Mouse (Mus musculus): ENCODE results near the gene Cerk. TPM values are rescaled to one million over a fixed set of nuclear protein-coding genes. Genes with fewer than 3 reads are reported as not detected.

Cerk gene
- polyA plus RNA-seq (2015; fragmentation: Nextera tagmentation; extraction: Ambion mirVana), result 14.0 and 16.5 TPM in 2 replicates

- H3K4me2 ChIP-seq, result peak within 1 kb of the TSS; percentile 89
- ATAC-seq (ENCODE audit: insufficient number of reproducible peaks, insufficient read depth, low FRiP score, low TSS enrichment, low read depth), result 0 out of 2 replicates have a peak, but pooled peaks have one; percentile 38
- 2% methylated on average over 42 of the region's 43 CpGs for WGBS
- H3K9ac ChIP-seq, result peak within 1 kb of the TSS; percentile 97
- H3K27ac ChIP-seq, result peak within 1 kb of the TSS; percentile 85
- H3K4me3 ChIP-seq, result peak within 1 kb of the TSS; percentile 91
- peaks cover 38% of the 10 kb centered on the region for H3K4me1 ChIP-seq
- H3K9me3 ChIP-seq, result no peaks in the 10 kb centered on the region
- no peaks in the 10 kb centered on the region for H3K36me3 ChIP-seq
- H3K27me3 ChIP-seq, result no peaks in the 10 kb centered on the region
Observed at GRCm38 (mm10) chr15:86185689-86186569, at the start of gene Cerk. Cerk (minus strand) TSS chr15:86186141.

DNA sequence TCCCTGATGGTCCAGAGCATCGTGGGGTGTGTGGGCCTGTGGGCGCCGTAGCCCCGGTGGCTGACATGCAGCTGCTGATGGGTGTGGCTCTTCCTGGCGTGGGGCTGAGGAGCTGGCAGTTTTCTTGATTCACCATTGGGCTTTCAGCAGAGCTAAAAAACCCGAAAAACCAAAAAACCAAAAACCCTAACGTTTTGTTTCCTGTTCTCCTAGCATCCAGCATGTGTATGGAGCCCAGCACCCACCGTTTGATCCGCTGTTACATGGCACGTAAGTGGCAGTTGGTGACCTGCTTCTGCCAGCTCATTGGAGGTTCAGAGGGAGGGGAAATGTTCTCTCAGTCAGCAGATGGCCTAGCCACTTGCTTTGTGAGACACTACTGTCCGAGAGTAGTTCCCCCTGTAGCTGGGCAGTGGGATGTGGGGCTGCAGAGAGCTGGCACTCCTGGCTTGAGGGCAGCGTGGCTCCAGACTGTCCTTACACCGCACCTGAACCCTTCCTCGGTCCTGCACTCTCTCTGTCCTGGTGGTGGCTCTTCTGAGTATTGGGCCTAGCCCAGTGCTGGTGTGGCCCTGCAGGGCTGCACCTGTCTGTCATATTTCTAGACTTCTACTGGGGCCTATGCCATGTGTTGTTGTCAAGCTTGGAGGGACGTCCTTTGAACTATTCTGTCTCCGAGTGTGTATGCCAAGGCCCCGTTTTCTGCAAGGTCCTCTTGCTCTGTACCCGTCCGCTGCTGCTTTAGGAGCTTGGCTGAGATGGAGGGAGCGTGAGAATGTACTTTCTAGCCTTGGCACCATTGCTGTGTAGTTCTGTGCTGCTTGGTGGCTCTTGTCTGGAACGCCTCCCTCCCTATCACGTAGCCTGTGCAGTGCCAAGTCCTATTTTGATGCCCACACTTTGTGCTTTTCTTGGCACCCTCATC is 48.8 kb upstream of the Cerk start:
- WGBS, result 80% methylated on average over 22 of the region's 22 CpGs
- Histone ChIP-seq H3K4me2 (no peak overlapping the region), H3K4me3 (no peak overlapping the region), H3K4me1 (no peaks in the 10 kb centered on the region; the same call in 1 of the 2 replicates), H3K9ac (no peak overlapping the region), H3K9me3 (no peaks in the 10 kb centered on the region), H3K27me3 (no peaks in the 10 kb centered on the region), H3K27ac (no peak overlapping the region), H3K36me3 (peaks cover 15% of the 10 kb centered on the region)
- ATAC-seq (ENCODE audit: insufficient number of reproducible peaks, insufficient read depth, low FRiP score, low TSS enrichment, low read depth), result no peak

DNA sequence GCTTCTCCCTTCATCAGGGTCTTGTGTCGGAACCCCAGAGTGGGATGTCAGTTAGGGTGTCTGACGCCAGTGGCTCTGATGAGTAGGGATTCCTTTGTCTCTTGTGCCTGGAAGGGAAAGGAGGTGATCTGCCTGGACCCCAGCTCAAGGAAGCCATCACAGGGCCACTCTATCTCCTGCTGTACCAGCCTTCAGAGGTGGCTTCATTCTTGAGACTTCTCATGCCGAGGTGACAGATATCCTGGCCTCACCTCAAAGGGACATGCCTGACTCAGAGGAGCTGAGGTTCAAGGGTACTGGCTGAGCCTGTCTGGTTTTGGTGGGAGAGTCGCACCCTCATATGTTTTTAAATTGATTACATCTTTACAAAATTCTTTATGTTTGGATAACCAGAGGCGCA is 48.1 kb upstream of the Cerk start:
- ATAC-seq (ENCODE audit: insufficient number of reproducible peaks, insufficient read depth, low FRiP score, low TSS enrichment, low read depth), result no peak
- WGBS, result 82% methylated on average over 5 of the region's 5 CpGs

DNA sequence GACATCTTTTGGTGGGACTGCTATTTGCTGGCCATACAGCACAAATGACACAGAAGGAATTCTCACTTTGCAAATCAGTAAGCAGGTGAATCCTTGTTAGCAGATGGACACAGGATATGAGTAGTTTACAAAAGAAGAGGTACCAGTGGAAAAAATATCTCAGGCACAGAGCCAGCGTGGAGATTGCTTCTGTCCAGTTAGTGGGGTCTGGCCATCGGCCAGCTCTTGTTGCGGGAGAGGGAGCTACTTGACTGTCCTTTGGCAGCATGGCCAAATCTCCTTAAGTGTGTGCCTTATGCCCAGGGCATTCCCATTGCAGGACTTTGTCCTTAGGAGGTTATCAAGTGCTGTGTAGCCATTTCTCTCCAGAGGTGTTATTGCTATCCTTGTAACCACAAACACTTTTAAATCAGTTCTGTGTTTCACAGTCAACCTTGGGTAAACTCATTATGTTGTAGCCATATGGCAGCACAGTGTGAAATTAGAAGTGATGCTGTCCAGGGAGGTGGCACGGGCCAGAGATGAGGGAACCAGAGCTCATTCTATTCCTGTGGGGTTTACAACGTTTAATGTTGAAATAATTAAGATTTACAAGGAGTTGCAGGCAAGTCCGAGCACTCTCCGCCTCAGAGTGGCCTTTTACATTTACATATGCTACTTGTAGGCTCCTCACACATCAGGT is 46.0 kb upstream of the Cerk start:
- H3K4me1 ChIP-seq, result no peaks in the 10 kb centered on the region; the same call in 1 of the 2 replicates
- WGBS, result 76% methylated on average over 7 of the region's 7 CpGs
- no peak for ATAC-seq (ENCODE audit: insufficient number of reproducible peaks, insufficient read depth, low FRiP score, low TSS enrichment, low read depth)
- no peak overlapping the region for H3K4me2 ChIP-seq
- peaks cover 7% of the 10 kb centered on the region for H3K36me3 ChIP-seq
- H3K27ac ChIP-seq, result no peak overlapping the region
- no peaks in the 10 kb centered on the region for H3K9me3 ChIP-seq
- H3K4me3 ChIP-seq, result no peak overlapping the region
- no peak overlapping the region for H3K9ac ChIP-seq
- no peaks in the 10 kb centered on the region for H3K27me3 ChIP-seq

More for the DNA sequence above, 48.1 kb upstream of the Cerk start:
- Histone ChIP-seq H3K36me3 (peaks cover 8% of the 10 kb centered on the region), H3K9me3 (no peaks in the 10 kb centered on the region), H3K4me2 (no peak overlapping the region), H3K27ac (no peak overlapping the region), H3K9ac (no peak overlapping the region), H3K27me3 (no peaks in the 10 kb centered on the region), H3K4me3 (no peak overlapping the region), H3K4me1 (no peaks in the 10 kb centered on the region; the same call in 1 of the 2 replicates)

DNA sequence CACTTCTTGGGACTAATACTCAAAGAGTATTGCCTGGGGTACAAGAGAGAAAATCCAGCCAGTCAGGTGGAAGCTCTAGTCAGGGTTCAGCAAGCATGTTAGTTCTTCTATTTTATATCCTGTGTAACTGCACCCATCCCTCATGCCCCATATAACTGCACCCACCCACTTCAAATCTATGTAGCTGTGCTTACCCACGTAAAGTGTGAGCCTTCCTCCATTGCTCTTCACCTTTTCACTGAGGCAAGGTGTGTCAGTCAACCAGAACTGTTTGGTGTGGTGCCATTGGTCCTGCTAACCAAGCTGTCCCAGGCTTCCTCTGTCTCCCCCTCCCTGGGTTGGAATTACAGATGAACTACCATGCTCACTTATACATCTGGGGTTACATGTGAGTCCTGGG is 45.2 kb upstream of the Cerk start:
- no peaks in the 10 kb centered on the region for H3K27me3 ChIP-seq
- peaks cover 7% of the 10 kb centered on the region for H3K36me3 ChIP-seq
- no peak for ATAC-seq (ENCODE audit: insufficient number of reproducible peaks, insufficient read depth, low FRiP score, low TSS enrichment, low read depth)
- H3K9me3 ChIP-seq, result no peaks in the 10 kb centered on the region
- H3K9ac ChIP-seq, result no peak overlapping the region
- H3K4me1 ChIP-seq, result no peaks in the 10 kb centered on the region; the same call in 1 of the 2 replicates
- H3K4me3 ChIP-seq, result no peak overlapping the region
- 91% methylated on average over 1 of the region's 1 CpGs for WGBS
- H3K27ac ChIP-seq, result no peak overlapping the region
- no peak overlapping the region for H3K4me2 ChIP-seq

GRCm38 (mm10) chr15:86229623-86230022 is 43.7 kb upstream of the Cerk start:
- H3K36me3 ChIP-seq, result no peaks in the 10 kb centered on the region
- no peaks in the 10 kb centered on the region; the same call in 1 of the 2 replicates for H3K4me1 ChIP-seq
- no peak overlapping the region for H3K9ac ChIP-seq
- no peaks in the 10 kb centered on the region for H3K27me3 ChIP-seq
- H3K9me3 ChIP-seq, result no peaks in the 10 kb centered on the region
- no peak overlapping the region for H3K27ac ChIP-seq
- H3K4me3 ChIP-seq, result no peak overlapping the region
- WGBS, result 79% methylated on average over 11 of the region's 11 CpGs
- no peak for ATAC-seq (ENCODE audit: insufficient number of reproducible peaks, insufficient read depth, low FRiP score, low TSS enrichment, low read depth)
- H3K4me2 ChIP-seq, result no peak overlapping the region

- Histone ChIP-seq H3K9me3 (no peaks in the 10 kb centered on the region), H3K9ac (no peak overlapping the region), H3K27ac (no peak overlapping the region), H3K4me1 (no peaks in the 10 kb centered on the region), H3K27me3 (no peaks in the 10 kb centered on the region), H3K4me2 (no peak overlapping the region), H3K36me3 (no peaks in the 10 kb centered on the region), H3K4me3 (no peak overlapping the region)
- WGBS, result 87% methylated on average over 8 of the region's 8 CpGs
- no peak for ATAC-seq (ENCODE audit: insufficient number of reproducible peaks, insufficient read depth, low FRiP score, low TSS enrichment, low read depth)
Observed at GRCm38 (mm10) chr15:86229088-86229487, 43.1 kb upstream of the Cerk start.

- peaks cover 3% of the 10 kb centered on the region; the same call in 1 of the 2 replicates for H3K36me3 ChIP-seq
- no peak overlapping the region for H3K4me3 ChIP-seq
- H3K9ac ChIP-seq, result no peak overlapping the region
- H3K4me1 ChIP-seq, result no peaks in the 10 kb centered on the region
- ATAC-seq (ENCODE audit: insufficient number of reproducible peaks, insufficient read depth, low FRiP score, low TSS enrichment, low read depth), result no peak
- H3K9me3 ChIP-seq, result no peaks in the 10 kb centered on the region
- H3K27me3 ChIP-seq, result no peaks in the 10 kb centered on the region
- WGBS, result 39% methylated on average over 3 of the region's 3 CpGs
- H3K27ac ChIP-seq, result no peak overlapping the region
- H3K4me2 ChIP-seq, result no peak overlapping the region
Observed at GRCm38 (mm10) chr15:86228186-86228585, 42.2 kb upstream of the Cerk start.

DNA sequence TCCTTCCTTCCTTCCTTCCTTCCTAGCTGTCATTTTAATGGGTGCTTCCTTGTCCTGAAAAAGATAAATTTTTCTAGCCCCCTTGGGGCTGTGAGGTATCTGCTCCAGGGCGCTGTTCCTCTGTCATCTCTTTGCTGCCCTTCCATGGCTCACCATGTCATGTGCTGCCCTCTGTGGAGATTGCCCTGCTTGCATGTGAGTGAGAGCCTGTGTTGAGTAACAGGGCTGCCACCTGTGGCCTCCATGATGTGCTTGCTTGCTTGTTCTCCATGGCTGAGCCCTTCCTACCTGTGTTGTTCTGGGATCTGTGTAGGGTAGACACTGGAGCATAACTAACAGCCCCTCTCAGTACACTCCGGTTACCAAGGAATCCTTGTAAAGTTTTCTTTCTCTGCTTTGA is 41.0 kb upstream of the Cerk start:
- H3K4me1 ChIP-seq, result no peaks in the 10 kb centered on the region
- H3K4me2 ChIP-seq, result no peak overlapping the region
- H3K36me3 ChIP-seq, result peaks cover 3% of the 10 kb centered on the region; the same call in 1 of the 2 replicates
- H3K9me3 ChIP-seq, result no peaks in the 10 kb centered on the region
- 78% methylated on average over 2 of the region's 2 CpGs for WGBS
- H3K27ac ChIP-seq, result no peak overlapping the region
- H3K9ac ChIP-seq, result no peak overlapping the region
- no peak for ATAC-seq (ENCODE audit: insufficient number of reproducible peaks, insufficient read depth, low FRiP score, low TSS enrichment, low read depth)
- no peaks in the 10 kb centered on the region for H3K27me3 ChIP-seq
- no peak overlapping the region for H3K4me3 ChIP-seq

DNA sequence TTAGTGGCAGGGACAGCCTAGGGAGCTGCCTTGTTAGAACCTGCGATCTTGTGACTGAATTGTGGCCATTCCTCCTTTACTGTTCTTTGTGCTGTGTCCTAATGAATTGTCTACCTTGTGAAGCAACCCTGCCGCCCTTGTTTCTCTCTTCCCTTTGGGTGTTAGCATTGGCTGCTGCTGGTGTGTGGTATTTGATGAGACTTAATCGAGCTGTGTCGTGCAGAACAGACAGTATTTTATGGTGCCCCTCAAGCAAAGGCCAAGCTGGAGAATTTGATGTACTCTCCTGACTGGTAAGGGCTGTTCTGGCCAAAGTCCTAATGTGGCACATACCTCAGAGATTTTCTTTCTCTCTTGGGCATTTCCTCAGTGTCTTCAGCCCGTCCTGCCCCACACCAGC is 40.3 kb upstream of the Cerk start:
- no peak overlapping the region for H3K9ac ChIP-seq
- H3K27me3 ChIP-seq, result no peaks in the 10 kb centered on the region
- H3K27ac ChIP-seq, result no peak overlapping the region
- no peak overlapping the region for H3K4me2 ChIP-seq
- H3K4me3 ChIP-seq, result no peak overlapping the region
- H3K36me3 ChIP-seq, result peaks cover 3% of the 10 kb centered on the region; the same call in 1 of the 2 replicates
- 73% methylated on average over 5 of the region's 5 CpGs for WGBS
- no peak for ATAC-seq (ENCODE audit: insufficient number of reproducible peaks, insufficient read depth, low FRiP score, low TSS enrichment, low read depth)
- H3K4me1 ChIP-seq, result no peaks in the 10 kb centered on the region
- no peaks in the 10 kb centered on the region for H3K9me3 ChIP-seq

DNA sequence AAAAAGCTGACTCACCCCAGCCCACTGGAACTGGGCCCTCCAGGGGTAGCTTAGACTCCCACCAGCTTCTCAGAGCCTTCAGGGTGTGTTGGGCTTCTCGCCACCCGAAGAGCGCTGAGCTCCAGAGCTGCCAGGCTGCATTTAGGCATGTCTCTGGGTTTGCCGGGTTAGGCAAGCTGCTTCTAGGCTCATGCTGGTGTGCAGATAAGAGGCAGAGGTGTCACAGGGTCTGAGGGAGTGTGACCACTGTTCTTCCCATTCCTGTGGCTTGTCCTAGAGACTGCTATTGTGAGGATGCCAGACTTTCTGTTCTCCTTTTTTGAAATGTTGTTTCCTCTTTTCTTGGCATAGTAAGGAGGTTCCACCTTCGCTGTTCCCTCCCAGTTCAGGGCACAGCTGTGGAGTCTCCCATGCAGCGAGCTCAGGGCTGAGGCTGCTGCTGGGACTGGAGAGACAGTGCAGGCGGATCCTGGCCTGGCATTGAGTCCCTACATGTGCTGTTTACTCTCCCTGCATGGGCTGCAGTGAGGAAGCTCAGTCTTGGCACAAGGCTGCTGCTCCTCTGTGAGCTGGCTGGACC is 39.1 kb upstream of the Cerk start:
- ATAC-seq (ENCODE audit: insufficient number of reproducible peaks, insufficient read depth, low FRiP score, low TSS enrichment, low read depth), result no peak
- no peak overlapping the region for H3K27ac ChIP-seq
- no peak overlapping the region for H3K4me2 ChIP-seq
- 89% methylated on average over 7 of the region's 7 CpGs for WGBS
- H3K27me3 ChIP-seq, result no peaks in the 10 kb centered on the region
- H3K4me1 ChIP-seq, result no peaks in the 10 kb centered on the region
- H3K9me3 ChIP-seq, result no peaks in the 10 kb centered on the region
- no peak overlapping the region for H3K4me3 ChIP-seq
- no peak overlapping the region for H3K9ac ChIP-seq
- H3K36me3 ChIP-seq, result peaks cover 3% of the 10 kb centered on the region; the same call in 1 of the 2 replicates
